Mouse (Mus musculus): ENCODE measurements around the gene Gm28870. TPM values are rescaled to one million over a fixed set of nuclear protein-coding genes. Genes with fewer than 3 reads are reported as not detected.
"Not testable (repeated sequence)": the region's sequence is repeated elsewhere in the genome, so short reads cannot be mapped to it uniquely, and the experiment has no call there.

The Gm28870 gene
- not detected in 2 replicates for polyA plus RNA-seq (2015; fragmentation: Nextera tagmentation; extraction: Ambion mirVana)

DNA sequence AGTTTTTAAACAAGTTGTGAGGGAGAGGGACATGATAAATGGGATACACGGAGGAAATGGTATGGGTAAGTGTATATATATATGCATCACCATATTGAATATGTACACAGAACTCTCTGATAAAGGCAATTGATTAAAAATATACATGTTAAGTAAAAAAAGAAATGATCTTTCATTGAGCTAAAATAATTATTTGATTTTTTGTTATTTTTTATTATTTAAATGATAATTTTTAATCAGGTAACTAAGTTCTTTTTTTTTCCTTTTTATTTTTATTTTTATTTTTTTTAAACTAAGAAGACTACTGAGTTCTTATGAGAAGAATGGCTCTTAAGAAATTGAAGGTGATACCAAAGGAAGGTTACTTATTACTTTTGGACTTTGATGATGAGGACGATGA lies at the start of gene Gm28870:
Gene Gm28870, plus strand, starts transcription at position 301 of the 400 bp plus-strand sequence.
- not testable (repeated sequence) for H3K27ac ChIP-seq; H3K4me1 ChIP-seq; H3K4me2 ChIP-seq; H3K9ac ChIP-seq; ATAC-seq (ENCODE audit: insufficient number of reproducible peaks, insufficient read depth, low FRiP score, low TSS enrichment, low read depth); H3K9me3 ChIP-seq; H3K36me3 ChIP-seq; H3K27me3 ChIP-seq; H3K4me3 ChIP-seq
- WGBS, result no CpG with 5 or more reads among the region's 2 CpGs
